Mouse (Mus musculus): ENCODE data around the gene Gprc5c.

Gprc5c gene

DNA sequence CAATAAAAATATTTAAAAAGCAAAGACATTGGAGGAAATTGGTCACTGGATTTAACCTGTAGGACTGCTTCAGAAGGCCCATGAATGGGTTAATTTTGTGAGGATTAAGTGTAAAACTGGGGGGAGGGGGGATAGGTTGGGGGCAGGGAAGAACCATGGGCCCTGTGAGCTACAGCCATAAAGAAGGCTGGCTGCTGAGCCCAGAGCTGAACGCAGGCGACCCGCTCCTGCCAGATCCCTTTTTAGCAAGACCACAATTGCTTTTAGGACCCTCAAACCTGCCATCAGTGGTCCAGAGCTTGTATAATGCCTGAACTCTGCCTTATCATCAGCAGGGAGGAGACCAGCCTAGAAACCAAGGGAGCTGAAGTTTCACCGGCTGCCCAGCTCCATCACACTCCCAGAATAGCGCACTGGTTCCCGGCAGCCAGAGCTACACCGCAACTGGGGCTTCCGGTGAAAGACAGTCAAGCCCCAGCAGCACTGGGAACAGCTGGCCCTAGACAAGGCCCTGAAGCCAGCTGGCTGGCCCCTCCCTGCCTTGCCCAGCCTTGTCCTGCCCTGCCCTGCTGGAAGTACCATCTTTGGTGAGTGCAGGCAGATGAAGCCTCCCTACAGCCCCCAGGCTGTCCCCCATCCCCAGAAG lies 7.0 kb upstream of the Gprc5c start:
- no peak for DNase-seq

DNA sequence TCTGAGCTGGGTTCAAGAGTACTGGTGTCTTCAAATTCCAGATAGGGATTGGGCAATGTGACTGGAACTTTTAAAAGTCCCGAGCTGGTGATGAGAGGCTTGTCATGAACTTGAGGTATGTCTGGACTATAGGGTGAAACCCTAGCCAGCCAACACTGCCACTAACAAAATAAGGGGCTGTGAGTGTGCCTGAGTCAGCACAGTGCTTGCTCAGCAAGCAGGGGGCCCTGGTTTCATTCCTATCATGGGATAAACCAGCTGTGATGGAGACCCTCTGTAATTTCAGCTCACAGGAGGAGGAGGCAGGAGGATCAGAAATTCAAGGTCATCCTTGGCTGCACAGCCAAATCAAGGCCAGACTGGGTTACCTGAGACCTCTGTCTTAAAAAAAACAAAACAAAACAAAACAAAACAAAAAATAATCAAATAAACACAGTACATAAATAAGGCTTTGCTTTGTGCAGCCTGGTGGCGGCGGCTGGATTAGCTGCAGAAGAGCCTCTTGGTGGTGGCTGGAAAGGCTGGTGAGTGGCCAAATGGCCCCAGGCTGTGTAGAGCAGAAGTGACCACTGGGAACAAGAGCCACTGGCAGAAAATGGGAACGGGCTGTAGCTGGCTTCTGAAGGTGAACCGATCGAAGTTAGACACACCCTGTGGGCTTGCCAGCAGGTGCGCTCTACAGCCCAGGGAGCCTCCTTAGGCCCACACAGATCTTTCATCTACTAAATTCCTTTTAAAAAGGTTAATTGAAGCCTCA lies 6.3 kb upstream of the Gprc5c start:
- DNase-seq = peak in 1 of 2 experiments; percentile 69

DNA sequence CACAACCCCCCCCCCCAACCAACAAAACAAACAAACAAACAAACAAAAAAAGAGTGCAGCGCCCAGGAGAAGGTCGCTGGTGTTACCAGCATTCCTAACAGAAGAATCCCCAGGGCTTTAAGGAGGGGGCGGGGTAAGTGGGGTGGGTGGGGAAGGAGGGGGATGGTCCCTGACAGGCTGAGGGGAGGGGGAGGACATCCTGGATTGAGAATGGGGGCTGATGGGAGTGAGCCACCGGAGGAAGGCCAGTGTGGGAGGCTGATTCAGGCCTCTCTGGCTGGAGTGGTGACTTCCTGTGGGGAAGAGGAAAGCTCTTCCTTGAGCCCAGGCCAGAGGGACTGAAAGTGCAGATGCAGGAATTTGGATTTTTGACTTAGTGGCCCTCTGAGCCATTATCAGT lies 4.6 kb upstream of the Gprc5c start:
- DNase-seq = no peak

DNA sequence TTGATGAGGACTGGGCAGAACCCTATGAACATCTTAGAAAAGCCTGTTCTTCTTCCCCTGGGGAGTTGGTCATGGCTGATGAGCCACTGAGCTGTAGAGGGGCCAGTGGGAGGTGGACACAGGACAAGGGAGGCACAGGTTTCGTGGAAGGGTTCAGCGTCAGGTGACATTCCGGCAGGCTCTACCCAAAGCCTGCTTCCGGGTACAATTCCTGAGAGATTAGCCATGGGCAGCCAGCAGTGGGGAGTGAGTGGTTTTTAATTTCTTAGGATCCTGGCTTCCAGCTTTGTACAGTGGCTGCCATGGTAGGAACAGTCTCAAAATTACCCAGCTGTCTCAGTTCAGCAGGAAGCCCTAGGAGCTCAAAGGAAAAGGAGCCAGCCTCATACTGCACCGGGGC lies 3.9 kb upstream of the Gprc5c start:
- DNase-seq = peak in 1 of 2 experiments; percentile 15

DNA sequence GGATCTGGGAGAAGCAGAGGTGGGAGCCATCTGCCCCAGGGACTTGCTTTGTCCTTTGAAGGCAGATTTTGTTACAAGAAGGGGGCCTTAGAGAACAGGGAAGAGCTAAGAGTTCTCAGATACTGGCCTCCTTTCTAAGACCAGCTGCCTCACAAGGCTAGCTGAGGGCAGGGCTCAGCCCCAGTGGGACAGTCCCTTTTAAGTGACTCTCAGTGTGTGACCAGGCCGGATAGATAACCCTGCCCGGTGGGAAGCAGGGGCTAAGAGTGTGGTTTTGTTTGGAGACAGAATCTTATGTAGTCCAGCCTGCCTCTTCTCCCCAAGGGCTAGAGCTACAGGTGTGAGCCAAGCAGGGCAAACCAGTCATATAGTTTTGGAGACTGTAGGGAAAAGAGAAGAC lies 1.4 kb upstream of the Gprc5c start:
- peak in 1 of 2 experiments; percentile 28 for DNase-seq

DNA sequence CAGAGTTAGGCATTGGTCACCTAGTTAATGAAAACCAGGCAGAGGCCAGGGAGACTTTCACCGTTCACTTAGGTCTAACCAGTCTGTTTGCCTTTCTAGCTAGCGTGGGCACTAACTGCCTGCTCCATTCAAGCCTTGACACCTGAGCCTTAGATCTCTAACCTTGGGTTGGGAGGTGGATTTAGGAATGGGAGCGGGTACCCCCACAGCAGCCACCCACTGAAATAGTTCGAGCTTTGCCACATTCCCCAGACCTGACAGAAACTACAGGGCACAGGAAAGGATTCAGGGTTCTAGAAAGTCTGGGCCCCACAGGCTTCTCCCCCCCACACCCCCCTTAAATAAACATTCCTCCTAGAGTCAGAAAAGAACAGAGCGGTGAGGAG lies 893 bp upstream of the Gprc5c start:
- peak; percentile 52 to 68 for DNase-seq

DNA sequence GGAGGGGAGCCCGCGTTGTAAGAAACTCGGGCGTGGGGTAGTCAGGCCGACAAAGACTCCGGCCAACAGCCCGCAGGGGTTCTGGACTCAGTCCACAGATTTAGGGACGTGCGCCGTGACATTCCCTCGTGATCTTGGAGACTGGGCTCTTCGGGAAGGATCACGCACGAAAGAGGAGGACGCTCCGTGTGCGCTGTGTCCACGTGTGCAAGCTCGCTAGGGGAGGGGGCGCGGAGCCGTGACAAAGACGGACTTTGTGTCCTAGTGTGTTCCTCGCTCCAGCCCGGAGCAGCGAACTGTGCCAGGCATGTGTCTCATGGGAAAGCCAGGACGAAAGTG lies 286 bp downstream of the Gprc5c start:
- peak; percentile 82 to 83 for DNase-seq

DNA sequence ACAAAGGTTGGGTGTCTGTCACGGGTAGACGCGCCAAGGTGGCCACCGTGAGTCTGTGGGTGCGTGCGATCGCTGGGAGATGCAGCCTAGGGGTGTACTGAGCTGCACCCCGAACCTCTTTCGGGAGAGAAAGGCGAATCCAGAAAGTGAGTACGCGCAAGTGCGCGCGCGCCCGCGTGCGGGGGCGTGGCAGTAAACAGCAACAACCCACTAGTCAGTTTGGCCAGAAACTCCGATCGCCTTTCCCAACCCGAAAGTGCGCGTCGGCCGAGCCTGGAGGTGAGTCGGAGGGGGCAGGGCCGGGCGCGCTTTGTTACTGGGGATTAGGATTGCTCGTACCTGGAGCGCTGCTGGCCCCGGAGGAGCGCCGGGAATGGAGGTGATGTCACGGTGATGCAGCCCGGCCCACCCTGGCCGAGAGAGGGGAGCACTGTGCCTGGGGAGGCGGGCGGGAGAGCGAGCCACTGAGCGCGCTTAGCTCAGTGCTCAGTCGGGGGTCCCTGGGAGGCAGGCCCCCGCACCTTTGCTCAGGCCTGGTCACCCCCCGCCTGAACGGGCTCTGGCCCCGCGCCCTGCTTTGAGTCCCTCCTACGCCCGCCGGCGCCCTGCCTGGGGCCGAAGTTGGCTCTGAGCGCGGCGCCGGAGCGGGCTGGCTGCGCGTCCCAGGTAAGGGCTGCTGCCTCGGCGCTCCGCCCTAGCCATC lies 807 bp downstream of the Gprc5c start:
- DNase-seq = peak; percentile 90 to 91

DNA sequence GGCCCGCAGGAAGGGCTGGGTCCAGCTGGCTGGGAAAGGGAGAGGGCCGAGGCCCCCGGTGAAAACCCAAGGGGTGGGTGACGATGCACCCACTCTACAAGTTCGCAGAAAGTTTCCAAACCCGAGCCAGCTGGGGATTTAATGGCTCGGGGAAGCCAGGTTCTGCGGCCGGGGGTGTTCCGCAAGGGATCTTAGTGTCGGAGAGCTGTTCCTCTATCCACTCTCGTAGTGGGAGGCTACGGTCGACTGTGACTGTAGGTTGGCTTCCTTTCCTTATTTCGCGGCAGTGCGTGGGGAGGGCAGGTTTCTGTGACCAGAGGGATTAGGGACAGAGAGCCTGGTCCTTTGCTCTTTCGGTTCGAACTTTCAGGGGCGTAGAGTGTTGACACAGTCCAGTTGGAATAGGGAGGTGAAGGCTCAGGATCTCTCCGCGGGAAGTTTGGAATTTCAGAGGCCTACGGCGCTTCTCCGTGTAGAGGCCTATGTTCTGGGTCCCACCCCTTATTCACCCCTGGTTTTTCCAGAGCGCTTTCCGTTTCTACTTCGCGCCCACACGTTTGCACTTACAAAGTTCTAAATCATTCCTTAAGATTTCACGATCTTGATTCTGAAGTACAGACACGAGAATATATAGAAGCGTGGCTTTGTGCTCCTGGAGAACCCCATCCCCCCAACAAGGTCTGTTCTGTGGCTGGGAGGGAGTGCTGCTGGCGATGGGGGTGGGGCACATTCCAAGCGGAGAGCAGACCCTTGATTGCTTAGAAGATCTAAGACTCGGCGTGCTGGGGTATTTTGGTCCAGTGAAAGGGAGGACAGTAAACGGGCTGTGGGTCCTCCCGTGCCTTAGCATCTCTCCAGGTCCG lies 1.6 kb downstream of the Gprc5c start:
- peak in 1 of 2 experiments; percentile 72 for DNase-seq

DNA sequence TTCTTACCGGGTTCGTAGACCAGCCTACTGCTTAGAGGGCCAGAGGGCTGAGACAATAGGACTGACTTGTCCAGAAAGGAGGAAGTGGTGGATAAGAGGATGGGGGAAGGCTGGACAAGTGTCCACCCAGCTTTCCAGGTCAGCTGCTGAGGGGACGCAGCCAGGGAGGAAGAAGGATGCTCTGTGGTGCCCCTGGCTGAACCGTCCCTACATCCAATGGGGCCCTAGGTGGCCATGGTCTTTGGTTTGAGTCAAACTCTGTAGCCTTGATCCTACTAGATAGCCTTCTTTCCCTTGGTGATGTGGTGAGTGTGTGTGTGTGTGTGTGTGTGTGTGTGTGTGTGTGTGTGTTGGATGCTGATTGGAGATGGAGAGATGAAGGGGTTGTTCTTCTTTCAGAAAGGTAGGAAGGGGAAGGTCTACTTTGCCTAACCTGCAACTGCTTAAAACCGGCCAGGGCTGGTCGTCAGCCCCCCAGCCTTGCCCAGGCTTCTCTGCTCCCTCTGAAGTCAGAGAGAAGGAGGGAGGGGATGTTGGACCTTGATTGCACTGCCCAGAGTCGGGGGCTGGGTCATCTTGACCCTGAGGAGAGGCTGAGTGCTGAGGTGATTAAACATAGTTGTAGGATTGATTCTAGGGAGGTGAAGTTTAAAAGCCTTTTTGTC lies 2.4 kb downstream of the Gprc5c start:
- peak in 1 of 2 experiments; percentile 43 for DNase-seq

DNA sequence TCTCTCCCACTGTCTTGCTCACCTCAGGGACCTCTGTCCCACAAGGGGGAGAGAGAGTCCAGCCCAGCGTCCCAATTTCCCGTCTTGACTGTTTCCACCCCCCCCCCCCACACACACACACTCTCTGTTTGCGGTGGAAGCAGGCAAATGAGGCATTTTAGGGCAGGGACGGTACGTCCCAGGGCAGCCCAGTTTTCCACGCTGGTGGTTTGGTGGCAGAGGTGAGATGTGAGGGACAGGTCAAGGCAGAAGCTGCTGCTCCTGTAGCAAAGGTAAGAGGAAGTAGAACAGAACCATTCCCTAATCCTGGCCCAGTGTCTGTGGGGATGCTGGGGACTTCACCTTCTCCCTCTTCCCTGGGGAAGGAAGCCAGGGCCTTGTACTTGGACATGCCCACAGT lies 3.6 kb downstream of the Gprc5c start:
- no peak for DNase-seq

DNA sequence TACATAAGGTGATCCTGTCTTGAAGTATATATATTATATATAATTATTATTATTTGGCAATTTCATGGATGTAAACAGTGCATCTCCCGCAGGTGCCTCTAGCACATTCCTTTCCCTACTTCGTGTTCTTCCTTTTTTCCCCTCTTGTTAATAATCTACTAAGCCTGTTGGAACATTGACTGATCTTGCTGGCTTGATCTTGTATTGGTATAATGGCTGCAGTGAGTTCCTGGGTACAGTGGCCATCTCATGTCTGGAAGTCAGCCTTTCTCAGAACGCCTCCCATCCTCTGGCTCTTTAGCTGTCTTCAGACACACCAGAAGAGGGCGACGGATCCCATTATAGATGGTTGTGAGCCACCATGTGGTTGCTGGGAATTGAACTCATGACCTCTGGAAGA lies 5.2 kb downstream of the Gprc5c start:
- DNase-seq = peak in 1 of 2 experiments; percentile 79

DNA sequence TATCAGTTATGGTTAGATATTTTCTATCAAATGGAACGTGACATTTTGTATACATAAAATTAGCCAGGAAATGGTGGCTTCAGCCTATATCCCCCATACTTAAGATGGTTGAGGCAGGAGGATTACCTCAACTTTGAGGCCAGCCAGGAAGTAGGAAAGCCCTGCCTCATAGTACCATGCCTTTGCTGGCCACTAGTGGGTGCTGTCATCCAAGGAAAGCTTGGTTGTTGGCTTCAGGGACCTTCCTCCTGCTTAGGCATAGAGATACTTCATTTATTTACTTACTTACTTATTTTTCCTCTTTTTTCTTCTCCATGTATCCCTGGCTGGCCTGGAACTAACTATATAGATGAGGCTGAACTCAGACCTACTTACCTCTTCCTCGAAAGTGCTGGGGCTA lies 7.7 kb downstream of the Gprc5c start:
- DNase-seq = peak in 1 of 2 experiments; percentile 65

DNA sequence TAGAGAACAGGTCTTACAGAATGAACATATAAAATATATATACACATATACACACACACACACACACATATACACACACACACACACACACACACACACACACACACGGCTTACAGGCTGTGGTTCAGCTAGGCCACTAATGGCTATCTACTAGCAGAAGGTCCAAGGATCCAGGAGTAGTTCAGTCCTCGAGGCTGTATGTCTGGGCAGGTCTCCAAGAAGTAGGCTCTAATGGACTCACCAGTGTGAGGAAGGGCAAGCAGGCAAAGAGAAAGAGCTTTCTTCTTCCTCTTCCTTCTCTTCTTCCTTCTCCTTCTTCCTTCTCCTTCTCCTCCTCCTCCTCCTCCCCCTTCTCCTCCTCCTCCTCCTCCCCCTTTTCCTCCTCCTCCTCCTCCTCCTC lies 10.1 kb downstream of the Gprc5c start:
- DNase-seq = no peak

DNA sequence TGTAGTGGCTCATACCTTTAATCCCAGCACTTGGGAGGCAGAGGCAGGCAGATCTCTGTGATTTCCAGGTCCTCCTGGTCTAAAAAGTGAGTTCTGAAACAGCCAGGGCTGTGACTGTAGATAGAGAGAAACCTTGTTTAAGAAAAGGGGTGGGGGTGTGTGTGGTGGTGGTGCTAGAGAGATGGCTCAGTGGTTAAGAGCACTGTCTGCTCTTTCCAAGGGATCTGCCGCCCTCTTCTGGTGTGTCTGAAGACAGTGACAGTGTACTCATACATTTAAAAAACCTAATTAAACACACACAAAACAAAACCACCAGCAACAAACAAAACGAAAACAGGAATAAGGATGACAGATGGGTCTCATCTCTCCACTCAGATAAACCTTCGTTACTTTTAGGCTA lies 11.7 kb downstream of the Gprc5c start:
- DNase-seq = no peak

DNA sequence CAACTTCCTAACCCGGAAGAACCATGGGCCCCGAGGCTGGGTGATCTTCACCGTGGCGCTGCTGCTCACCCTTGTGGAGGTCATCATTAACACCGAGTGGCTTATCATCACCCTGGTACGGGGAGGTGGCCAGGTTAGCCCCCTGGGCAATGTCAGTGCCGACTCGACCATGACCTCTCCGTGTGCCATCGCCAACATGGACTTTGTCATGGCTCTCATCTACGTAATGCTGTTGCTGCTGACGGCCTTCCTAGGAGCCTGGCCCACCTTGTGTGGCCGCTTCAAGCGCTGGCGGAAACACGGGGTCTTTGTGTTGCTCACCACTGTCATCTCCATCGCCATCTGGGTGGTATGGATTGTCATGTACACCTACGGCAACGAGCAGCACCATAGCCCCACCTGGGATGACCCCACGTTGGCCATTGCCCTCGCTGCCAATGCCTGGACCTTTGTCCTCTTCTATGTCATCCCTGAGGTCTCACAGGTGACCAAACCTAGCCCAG lies 13.0 kb downstream of the Gprc5c start:
- no peak for DNase-seq

DNA sequence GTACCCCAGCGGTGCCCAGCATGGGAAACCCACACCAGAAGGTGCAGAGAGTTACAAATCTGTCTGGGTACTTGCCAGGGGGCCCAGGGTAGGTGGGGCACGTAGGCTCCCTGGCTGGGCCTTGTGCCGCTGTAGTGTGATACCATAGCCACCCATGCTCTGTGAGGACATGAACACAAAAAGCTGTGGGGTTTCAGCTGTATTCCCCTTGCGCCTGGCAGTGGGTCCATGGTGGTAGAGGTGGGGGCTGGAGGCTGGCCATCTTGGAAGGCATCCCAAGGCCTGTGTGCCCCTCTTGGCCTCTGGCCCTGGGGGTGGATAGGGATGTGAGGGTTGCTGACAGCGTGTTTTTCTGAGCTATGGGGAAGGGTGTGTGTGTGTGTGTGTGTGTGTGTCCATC lies 15.0 kb downstream of the Gprc5c start:
- peak; percentile 77 to 80 for DNase-seq

DNA sequence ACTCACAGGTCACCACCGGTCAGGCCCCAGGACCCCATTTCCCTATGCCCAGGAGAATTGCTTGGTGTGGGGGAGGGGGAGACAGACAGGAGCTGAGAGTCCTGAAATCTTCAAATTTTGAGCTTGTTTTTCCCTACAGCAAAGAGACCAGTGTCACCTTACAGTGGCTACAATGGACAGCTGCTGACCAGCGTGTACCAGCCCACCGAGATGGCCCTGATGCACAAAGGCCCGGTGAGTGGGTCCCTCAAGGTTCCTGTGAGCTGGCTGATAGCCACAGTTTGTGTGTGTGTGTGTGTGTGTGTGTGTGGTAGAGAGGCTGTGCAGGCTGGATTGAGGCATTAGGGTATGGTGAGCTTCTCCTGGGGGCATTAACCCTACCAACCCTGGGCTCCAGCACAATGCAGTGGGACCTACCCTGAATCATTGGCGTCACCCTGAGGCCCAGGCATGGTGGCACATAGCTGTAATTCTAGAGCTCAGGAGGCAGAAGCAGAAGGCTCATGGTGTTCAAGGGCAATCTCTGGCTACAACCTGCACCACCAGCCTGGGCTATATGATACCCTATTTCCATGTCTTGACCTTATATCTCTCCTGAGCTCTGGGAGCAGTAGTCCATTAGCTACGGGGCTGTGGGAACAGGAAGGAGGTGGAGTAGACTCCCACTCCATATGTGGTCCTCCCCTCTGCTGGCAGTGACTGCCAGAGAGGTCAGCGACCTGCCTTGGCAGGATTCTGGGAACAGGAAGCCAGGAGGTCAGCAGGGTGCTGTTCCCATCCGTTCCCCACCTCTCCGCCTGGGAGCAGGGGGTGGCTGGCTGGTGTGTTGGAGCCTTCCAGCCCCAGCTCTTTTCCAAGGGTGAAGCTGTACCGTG lies 15.8 kb downstream of the Gprc5c start:
- DNase-seq = peak; percentile 87 to 92

DNA sequence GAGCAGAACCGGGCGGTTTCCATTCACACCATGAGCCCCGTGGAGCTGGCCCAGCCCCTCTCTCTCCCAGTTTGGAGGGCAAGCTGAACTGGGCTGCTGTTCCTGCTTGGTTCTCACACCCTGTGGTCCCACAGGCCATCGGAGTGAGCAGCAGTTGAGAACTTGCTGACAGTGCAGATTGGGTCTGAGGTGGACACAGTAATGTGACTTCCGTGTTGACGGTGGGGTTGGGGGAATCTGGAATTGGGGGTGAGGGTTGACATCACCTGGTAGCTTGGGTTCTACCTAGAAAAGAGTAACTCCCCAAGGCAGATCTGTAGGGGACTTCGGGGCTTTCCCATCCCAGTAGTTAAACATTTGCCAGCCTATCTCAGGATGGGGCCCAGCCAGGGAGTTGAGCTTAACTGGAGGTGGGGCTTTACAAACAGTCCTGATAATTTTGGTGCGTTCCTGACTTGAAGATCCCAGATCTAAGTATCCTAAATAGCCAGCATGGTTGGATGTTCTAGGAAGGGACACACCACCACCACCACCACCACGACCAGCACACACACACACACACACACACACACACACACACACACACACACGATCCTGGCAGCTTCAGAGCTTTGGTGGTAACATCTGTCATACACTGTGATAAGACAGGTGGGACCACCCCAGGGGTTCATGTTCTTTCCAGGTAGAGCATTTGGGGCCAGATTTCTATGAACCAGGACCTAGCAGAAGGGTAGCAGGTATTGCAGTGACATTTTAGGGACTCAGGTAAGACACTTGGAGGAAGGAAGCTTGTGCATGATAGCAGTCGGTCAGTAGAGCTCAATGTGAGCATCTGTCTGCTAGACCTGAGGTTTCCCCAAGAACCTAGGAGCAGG lies 16.6 kb downstream of the Gprc5c start:
- peak; percentile 64 to 73 for DNase-seq

DNA sequence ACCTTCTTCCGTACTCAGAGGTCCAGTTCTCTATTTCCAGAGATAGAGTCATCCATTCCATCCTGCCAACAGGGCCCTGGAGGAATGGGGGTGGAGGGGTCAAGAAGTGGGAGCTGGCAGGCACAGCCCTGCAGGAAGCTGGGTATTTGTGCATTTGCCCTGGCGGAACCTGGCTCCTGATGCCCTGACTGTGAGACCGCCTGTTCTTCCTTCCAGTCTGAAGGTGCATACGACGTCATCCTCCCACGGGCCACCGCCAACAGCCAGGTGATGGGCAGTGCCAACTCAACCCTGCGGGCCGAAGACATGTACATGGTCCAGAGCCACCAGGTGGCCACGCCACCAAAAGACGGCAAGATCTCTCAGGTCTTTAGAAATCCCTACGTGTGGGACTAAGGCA lies 17.3 kb downstream of the Gprc5c start:
- DNase-seq = no peak

Measured in kidney, postnatal 36 days (tissue).